Mouse (Mus musculus) C2C12 (cell line): ENCODE results near the gene Atp6v0d1.

Source experiments
- CEBPB ChIP-seq: IDR thresholded peaks from one replicate; pipeline ENCODE4 v1.6.1; 2011; ENCODE audit warnings: low read depth, mild to moderate bottlenecking, control low read depth, moderate library complexity
- CTCF ChIP-seq: IDR thresholded peaks from one replicate; pipeline ENCODE4 v1.5.1; 2011; ENCODE audit not compliant: control insufficient read depth, insufficient read depth, insufficient read length
- MAX ChIP-seq: IDR thresholded peaks from one replicate; pipeline ENCODE4 v1.6.1; 2011; ENCODE audit warnings: mild to moderate bottlenecking, control low read depth

DNA sequence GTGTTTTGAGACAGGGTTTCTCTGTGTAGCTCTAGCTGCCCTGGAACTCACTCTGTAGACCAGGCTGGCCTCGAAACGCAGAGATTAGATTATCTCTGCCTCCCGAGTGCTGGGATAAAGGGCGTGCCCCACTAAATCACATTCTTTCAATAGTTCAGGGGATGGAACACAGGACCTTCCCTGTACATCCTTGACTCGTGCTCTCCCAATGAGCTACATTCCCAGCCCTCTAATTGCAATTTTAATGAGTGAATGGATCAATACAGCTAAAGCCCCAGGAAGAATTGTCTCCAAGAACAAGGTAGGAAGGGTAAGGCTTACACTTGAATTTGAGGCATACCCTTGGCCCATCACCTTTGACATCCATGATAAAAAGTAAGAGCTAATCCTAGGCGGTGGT lies 32.9 kb upstream of the Atp6v0d1 start:
- no peak for TF ChIP-seq CTCF
- no peak for TF ChIP-seq CEBPB
- TF ChIP-seq MAX, result no peak
